Mouse (Mus musculus) gastrocnemius, postnatal 14 days (tissue): ENCODE results near the gene Dchs2. TPM values are rescaled to one million over a fixed set of nuclear protein-coding genes. Genes with fewer than 3 reads are reported as not detected.
"Not testable (repeated sequence)": the region's sequence is repeated elsewhere in the genome, so short reads cannot be mapped to it uniquely, and the experiment has no call there.

Experiments
- DNase-seq: peaks from one replicate; pipeline ENCODE4 v3.0.0; 2021; ENCODE audit warnings: mixed read lengths
- intact Hi-C: fragments of 180-260 bp; cut with DNase I; formaldehyde crosslinking; loops from one replicate; pipeline ENCODE4 v1.15.1; 2025; ENCODE audit warnings: low total_unique reads
- long read RNA-seq, 2 experiments: library from polyadenylated mRNA; stranded (forward); transcript quantifications; one replicate each; pipeline ENCODE4 v2.0.0; 2021
- total RNA-seq, 2 experiments: library from RNA; stranded (reverse); gene quantifications; 2 replicates each; pipeline ENCODE4 v1.2.3; 2021

Dchs2 gene
- total RNA-seq = 1 to 10 TPM; 3.9 to 4.4 TPM
- long read RNA-seq, experiment 1 = 0 reads
- long read RNA-seq, experiment 2 = 0 reads

GRCm38 (mm10) chr3:83127726-83128448 lies at the start of gene Dchs2:
Gene Dchs2 (plus strand): TSS chr3:83127948.
- intact Hi-C loops = no loop called here
- DNase-seq = peak; percentile 27

- intact Hi-C loops = loop anchor here (10.0 kb wide), 1 partner anchor 86 kb away; no protein-coding TSS in a partner anchor
- DNase-seq = peak; percentile 25
Measured at GRCm38 (mm10) chr3:83080567-83081055, 47.1 kb upstream of the Dchs2 start.

DNA sequence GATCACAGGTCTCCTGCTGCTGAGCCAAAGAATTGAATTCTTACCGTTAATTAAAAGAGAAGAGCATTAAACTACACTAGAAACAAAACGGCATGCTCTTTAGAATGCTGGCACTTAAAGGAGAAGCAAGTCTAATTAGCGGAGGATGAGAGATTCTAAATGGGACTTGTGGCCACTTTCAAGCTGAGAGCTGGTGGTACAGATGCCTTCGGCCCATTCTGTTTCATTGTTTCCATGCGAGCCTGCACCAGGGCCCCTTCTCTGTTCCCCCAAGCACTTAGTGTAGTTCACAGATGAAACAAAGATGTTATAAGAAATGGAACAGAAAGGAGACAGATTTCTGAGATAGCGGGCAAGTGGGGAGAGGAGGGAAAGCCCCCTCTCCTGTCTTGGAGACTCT lies 30.2 kb upstream of the Dchs2 start:
- no peak for DNase-seq
- intact Hi-C loops = no loop called here

- intact Hi-C loops = no loop called here
- DNase-seq = no peak
Measured at GRCm38 (mm10) chr3:83098546-83099034, 29.2 kb upstream of the Dchs2 start.

DNA sequence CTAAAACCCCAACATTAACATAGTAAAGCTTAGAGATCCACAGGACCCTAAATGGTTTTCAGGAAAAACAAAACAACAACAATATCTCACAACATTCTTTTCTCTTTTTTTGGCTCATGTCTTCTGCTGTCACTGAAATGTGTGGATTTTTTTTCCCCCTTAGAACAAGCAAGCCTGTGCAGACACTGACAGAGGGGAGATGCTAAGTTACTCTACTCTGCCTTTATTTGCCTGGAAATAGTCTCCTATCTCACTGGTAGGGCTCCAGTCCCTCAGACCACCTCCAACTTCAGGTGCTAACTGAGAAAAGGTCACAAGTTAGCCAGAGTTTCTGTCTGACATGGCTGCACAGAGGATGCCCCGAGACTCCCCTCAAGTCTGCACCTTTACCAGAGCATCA lies 28.6 kb upstream of the Dchs2 start:
- intact Hi-C loops = no loop called here
- DNase-seq = no peak

- intact Hi-C loops = no loop called here
- no peak for DNase-seq
Measured at GRCm38 (mm10) chr3:83099651-83100050, 28.1 kb upstream of the Dchs2 start.

DNA sequence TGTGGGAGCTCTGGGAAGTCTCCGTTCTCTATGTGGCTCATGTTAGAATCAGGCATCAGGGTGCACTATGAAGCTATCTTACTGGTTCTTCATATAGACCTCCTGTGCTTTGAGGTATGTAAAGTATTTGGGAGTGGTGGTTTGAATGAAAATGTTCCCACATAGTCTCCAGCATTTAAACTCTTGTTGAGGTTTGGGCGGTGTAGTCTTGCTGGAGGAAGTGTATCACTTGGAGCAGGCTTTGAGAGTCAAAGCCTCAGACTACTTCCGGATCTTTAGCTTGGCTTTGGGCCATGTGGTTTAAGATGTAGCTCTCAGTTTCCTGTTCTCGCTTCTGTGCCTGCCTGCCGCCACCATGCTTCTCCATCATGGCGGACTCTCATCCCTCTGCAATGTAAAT lies 25.5 kb upstream of the Dchs2 start:
- intact Hi-C loops = no loop called here
- DNase-seq = no peak

GRCm38 (mm10) chr3:83110163-83110562 lies 17.6 kb upstream of the Dchs2 start:
- intact Hi-C loops = no loop called here
- DNase-seq = no peak

- intact Hi-C loops = no loop called here
- DNase-seq = no peak
Measured at GRCm38 (mm10) chr3:83111485-83112261, 16.1 kb upstream of the Dchs2 start.

- intact Hi-C loops = no loop called here
- DNase-seq = no peak
Measured at GRCm38 (mm10) chr3:83112869-83113268, 14.9 kb upstream of the Dchs2 start.

DNA sequence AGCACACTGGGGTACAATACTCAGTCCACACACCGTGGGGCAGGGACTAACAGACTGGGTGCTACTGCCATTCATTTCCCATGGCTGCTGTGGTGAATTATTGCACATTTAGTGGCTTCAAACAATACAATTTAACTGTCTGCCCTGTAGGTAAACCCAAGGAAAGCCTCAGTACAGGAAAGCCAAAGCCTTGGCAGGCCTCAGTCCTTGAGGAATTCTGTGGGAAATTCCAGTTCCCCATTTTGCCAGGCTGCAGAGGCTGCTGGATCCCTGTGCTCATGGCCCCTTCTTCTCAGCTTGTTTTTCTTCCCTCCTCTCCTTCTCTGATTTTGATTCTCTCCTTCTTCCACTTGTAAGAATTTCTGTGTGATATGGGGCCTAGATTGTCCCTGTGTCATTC lies 12.8 kb upstream of the Dchs2 start:
- intact Hi-C loops = no loop called here
- no peak for DNase-seq

DNA sequence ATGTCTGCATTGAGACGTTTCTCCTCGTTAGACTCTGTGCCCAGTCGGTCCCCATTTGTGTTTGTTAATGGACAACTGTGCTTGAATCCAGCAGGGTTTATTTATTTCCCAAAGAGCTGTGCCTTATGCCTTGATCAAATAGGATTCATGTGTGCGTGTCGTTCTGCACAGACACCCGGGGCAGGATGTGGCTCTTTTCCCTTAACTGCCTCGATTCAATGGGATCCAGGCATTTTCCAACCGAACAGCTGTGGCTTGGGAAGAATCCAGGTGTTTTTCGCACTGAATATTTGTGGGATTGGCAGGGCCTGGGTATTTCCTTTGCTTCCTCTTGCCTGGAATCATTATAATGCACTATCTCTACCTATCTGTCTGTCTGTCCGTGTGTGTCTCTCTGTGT lies 10.2 kb upstream of the Dchs2 start:
- intact Hi-C loops = no loop called here
- no peak for DNase-seq

DNA sequence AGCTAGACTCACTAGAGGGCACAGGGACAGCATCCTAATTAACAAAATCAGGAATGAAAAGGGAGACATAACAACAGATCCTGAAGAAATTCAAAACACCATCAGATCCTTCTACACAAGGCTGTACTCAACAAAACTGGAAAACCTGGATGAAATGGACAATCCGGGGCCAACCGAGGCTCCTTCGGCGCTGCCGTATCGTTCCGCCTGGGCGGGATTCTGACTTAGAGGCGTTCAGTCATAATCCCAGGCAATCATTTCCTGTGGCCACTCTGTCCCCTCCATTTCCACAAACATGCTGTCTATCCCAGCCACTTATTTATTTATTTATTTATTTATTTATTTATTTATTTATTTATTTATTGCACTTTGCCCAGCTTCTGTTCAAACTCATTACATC lies 3.8 kb upstream of the Dchs2 start:
- intact Hi-C loops, DNase-seq: not testable (repeated sequence)

DNA sequence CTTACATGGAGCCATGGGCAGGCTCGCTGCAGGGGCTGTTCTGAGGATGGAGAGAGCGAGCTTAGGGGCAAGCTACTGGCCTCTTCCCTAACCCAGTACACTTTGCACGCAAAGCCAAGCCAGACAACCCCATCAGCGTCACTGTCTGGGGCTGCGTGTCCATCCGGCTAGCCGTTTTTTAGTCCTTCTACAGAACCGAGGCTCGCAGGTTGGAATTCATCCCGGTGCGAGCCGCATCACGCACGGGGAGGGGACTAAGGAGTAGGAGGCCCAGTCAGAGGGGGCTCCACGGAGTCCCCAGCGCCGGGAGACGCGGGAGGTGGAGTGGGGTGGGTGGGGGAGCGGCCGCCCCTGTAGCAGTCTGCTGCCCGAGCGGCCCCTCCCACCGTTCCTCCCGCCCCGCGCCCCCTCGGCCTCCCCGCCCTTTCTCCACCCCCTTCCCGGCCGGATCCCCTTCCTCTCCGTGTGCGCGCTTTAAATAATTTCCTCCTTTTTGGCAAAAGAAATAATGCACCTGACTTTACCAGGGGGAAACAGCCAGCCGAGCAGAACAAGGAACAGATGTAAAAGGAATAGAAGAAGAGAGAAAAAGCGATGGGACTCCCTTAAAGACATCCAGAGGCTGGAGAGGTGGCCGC lies 541 bp upstream of the Dchs2 start:
- intact Hi-C loops = no loop called here
- peak; percentile 64 for DNase-seq

GRCm38 (mm10) chr3:83128449-83128922 lies 738 bp downstream of the Dchs2 start:
- intact Hi-C loops = no loop called here
- no peak for DNase-seq

DNA sequence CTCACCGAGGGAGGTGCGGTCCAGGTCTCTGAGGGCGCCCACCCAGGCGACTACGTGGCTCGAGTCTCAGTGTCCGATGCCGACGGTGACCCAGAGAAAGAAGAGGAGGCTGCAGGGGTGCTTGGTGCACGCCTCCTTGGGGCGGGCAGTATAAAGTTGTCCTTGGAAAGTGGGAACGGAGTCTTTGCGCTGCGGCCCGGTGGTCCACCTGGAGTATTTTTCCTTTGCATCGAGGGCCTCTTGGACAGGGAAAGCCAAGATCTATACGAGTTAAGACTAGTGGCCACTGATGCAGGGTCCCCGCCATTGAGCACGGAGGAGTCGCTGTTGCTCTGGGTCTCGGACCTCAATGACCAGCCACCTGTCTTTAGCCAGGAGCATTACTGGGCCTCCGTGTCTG lies 1.4 kb downstream of the Dchs2 start:
- no peak for DNase-seq
- intact Hi-C loops = no loop called here

GRCm38 (mm10) chr3:83136413-83136812 lies 8.7 kb downstream of the Dchs2 start:
- DNase-seq = peak; percentile 47
- intact Hi-C loops = no loop called here

- intact Hi-C loops = no loop called here
- DNase-seq = no peak
Measured at GRCm38 (mm10) chr3:83138820-83139219, 11.1 kb downstream of the Dchs2 start.

DNA sequence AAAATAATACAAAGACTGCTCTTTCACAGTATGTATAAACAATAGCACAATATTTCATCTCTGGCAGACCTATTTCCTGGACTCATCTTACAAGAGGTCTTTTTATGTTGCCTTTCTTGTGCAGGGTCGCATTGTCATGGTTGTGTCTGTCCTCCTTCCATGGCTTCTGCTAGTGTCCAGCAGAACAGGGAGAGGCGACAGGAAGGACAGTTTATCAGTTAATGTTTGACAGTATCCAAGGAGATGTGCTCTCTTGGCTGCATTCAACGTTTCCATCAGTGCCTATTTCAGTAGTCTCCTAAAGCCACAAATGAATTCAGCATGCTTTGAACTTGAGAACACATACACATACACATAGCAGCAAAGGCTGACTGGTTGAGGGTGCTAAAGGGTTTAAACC lies 17.9 kb downstream of the Dchs2 start:
- DNase-seq = no peak
- intact Hi-C loops = no loop called here
